Mouse (Mus musculus) G1E (cell line): Measurements from ENCODE around the gene Gm26620. TPM values are rescaled to one million over a fixed set of nuclear protein-coding genes. Genes with fewer than 3 reads are reported as not detected.

Source experiments
- ATAC-seq: 2 replicates; pipeline ENCODE4 v1.8.0; 2016; ENCODE audit warnings: mild to moderate bottlenecking; ENCODE audit not compliant: insufficient number of reproducible peaks, poor library complexity, low FRiP score, severe bottlenecking; ENCODE audit errors: extremely low read depth
- DNase-seq: peaks from one replicate; pipeline ENCODE4 v3.0.0; 2012; ENCODE audit warnings: low spot score
- H3K27me3 ChIP-seq: 2 replicates; pipeline ENCODE4 v1.6.1; 2012; ENCODE audit warnings: mild to moderate bottlenecking, low read length, inconsistent platforms; ENCODE audit not compliant: insufficient read depth
- H3K36me3 ChIP-seq: replicated peaks from 2 replicates; pipeline ENCODE3; 2012; ENCODE audit warnings: mild to moderate bottlenecking, inconsistent platforms
- H3K4me1 ChIP-seq: 2 replicates; pipeline ENCODE4 v1.6.1; 2012; ENCODE audit warnings: low read depth, low read length, inconsistent platforms, mixed read lengths; ENCODE audit not compliant: insufficient read depth
- H3K4me3 ChIP-seq: 2 replicates; pipeline ENCODE4 v1.5.1; 2012; ENCODE audit warnings: low read depth, mild to moderate bottlenecking, inconsistent platforms, low read length, moderate library complexity, mixed read lengths
- H3K9me3 ChIP-seq: replicated peaks from 2 replicates; pipeline ENCODE4 v1.6.1; 2012; ENCODE audit warnings: inconsistent platforms
- CTCF ChIP-seq: IDR thresholded peaks from 2 replicates; pipeline ENCODE4 v1.5.1; 2012; ENCODE audit warnings: low read depth, low read length, inconsistent platforms, mixed read lengths
- GATA1 ChIP-seq: IDR thresholded peaks from 2 replicates; pipeline ENCODE4 v1.6.1; 2012; ENCODE audit warnings: borderline replicate concordance, low read length, inconsistent platforms, mixed read lengths
- GATA2 ChIP-seq: IDR thresholded peaks from 2 replicates; pipeline ENCODE4 v1.6.1; 2012; ENCODE audit warnings: low read depth, low read length, inconsistent platforms, borderline replicate concordance
- POLR2AphosphoS5 ChIP-seq: IDR thresholded peaks from 2 replicates; pipeline ENCODE4 v1.6.1; 2012; ENCODE audit warnings: low read depth, low read length, inconsistent platforms; ENCODE audit not compliant: insufficient replicate concordance
- TAL1 ChIP-seq: conservative IDR thresholded peaks from 2 replicates; pipeline ENCODE4 v1.6.1; 2012; ENCODE audit warnings: low read depth, low read length, inconsistent platforms, mixed read lengths
- polyA plus RNA-seq: library from polyadenylated mRNA; stranded (reverse); fragments of >175 nt; gene quantifications from 2 replicates; pipeline ENCODE4 v1.2.3, GENCODE M21; 2012
- total RNA-seq, 2 experiments: library from RNA; stranded (forward) in 1 of 2; stranded (reverse) in 1 of 2; fragments of 200-1000 nt in 1 of 2; fragments of >200 nt in 1 of 2; fragmentation: Nextera tagmentation in 1 of 2; gene quantifications; 2 replicates each; pipeline ENCODE4 v1.2.3; 2014 to 2017

Gm26620 gene
- total and polyA plus RNA-seq, 3 experiments: 0.76 to 1.1 (median 0.90) TPM

DNA sequence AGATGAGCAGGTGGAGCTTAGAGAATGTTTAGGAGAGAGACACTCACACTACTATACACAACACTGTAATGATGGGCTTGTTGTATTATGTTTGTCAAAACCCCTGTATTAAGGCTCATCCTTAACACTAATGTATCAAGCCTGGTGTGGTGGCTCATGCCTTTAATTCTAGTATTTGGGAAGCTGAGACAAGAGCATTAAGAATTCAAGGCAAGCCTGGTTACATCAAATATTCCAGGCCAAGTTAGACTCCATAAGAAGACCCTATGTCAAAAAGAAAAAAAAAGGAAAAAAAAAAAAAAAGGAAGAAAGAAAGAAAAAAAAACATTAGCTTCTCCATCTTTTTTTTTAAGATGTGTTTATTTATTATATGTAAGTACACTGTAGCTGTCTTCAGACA is 20.6 kb upstream of the Gm26620 start:
- peaks cover 58% of the 10 kb centered on the region for H3K4me1 ChIP-seq
- no peak overlapping the region for H3K4me3 ChIP-seq
- no peaks in the 10 kb centered on the region for H3K9me3 ChIP-seq
- H3K36me3 ChIP-seq: peaks cover 15% of the 10 kb centered on the region
- no peak for TF ChIP-seq GATA1
- no peak for TF ChIP-seq POLR2AphosphoS5
- no peak for TF ChIP-seq GATA2
- no peak for TF ChIP-seq TAL1
- no peak for TF ChIP-seq CTCF
- ATAC-seq (no peak), DNase-seq (no peak)
- H3K27me3 ChIP-seq: no peaks in the 10 kb centered on the region

DNA sequence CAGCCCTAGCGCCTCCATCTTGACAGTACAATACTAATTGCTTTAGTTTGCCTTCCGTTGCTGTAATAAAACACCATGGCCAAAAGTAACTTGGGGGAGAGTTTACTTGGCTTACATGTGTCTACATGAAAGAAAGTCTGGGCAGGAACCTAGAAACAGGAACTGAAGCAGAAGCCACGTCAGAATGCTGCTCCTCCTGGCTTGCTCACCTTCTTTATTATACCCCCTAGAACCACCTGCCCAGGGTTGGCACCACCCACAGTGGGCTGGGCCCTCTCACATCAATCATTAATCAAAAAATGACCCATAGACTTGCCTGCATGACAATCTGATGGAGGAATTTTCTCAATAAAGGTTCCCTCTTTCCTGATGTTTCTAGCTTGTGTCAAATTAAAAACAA is 20.1 kb upstream of the Gm26620 start:
- H3K4me1 ChIP-seq: peaks cover 59% of the 10 kb centered on the region
- no peak for TF ChIP-seq POLR2AphosphoS5
- H3K36me3 ChIP-seq: peaks cover 11% of the 10 kb centered on the region
- ATAC-seq (no peak), DNase-seq (no peak)
- H3K4me3 ChIP-seq: no peak overlapping the region
- no peaks in the 10 kb centered on the region for H3K9me3 ChIP-seq
- no peaks in the 10 kb centered on the region for H3K27me3 ChIP-seq

DNA sequence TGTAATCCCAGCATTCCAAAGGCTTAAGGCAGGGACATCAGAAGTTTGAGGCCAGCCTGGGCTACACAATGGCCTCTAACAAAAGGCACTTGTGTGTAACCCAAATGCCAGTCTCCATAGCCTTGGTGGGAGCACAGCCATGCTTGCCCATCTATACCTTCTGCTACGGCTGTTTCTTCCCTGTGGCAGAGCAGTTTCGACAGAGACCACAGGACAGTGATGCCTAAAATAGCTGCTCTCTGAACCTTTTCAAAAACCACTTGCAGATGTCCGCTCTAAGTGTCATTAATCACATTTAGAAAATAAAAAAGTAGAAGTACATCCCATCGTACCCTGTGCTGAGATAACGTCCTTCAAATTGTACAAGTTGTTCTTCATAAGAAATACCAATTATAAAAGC is 19.5 kb upstream of the Gm26620 start:
- Histone ChIP-seq H3K27me3 (no peaks in the 10 kb centered on the region), H3K4me3 (no peak overlapping the region), H3K4me1 (peaks cover 58% of the 10 kb centered on the region), H3K36me3 (peaks cover 12% of the 10 kb centered on the region), H3K9me3 (no peaks in the 10 kb centered on the region)
- no peak for DNase-seq
- ATAC-seq: no peak
- TF ChIP-seq GATA2 (no peak), GATA1 (no peak), POLR2AphosphoS5 (no peak), CTCF (no peak), TAL1 (no peak)

DNA sequence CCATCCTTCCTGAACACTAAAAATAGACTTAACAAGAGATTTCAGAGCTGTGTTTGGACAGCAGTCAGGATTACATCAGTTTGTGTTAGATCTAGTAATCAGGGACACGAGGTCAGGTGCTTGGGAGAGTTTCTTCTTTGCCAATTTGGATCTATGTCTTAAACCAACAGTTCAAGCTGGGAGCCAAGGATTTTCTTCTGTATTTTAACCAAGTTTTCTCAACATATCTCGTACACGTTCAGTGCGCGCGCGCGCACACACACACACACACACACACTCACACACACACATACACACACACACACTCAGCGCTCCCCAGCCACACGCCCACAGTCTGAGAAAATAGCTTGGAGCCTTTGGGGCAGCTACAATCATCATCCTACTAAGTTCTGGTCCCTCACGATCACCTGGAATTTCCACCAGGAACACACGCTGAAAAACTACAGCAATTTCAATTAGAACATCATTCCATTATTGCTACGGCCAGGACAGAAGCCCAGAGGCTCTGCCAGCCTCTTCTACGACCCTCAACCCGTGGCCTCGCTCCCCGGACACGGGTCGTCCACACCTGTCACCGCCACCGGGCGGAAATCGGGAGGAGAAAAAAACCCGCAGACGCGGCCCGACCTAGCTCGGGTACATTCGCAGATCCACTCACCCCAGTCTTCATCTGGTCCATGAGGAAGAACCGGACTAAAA is 17.7 kb upstream of the Gm26620 start:
- ATAC-seq (no peak), DNase-seq (no peak)
- Histone ChIP-seq H3K4me1 (peaks cover 46% of the 10 kb centered on the region), H3K4me3 (peak overlapping the region; percentile 87), H3K27me3 (no peaks in the 10 kb centered on the region), H3K36me3 (peaks cover 16% of the 10 kb centered on the region), H3K9me3 (no peaks in the 10 kb centered on the region)
- TF ChIP-seq POLR2AphosphoS5 (no peak), TAL1 (no peak), CTCF (no peak), GATA2 (no peak), GATA1 (no peak)

DNA sequence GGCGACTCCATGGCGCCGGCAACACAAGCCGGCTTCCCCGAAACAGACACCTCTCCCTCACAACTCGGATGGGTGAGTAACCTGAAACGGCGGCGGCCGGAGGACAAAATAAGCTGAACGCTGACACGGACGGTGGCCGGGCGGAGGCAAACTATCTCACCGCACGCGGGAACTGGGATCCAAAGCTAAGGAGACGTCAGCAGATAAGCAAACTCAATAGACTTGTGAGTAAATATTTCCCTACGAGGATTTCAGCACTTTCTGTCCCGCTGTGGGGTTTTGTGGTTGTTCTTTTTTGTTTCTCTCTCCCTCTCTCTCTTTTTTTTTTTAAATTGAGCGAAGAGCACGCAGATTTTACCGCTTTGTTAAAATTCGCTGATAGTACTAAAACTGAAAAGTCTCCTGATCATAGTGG is 17.2 kb upstream of the Gm26620 start, which contains the start of gene Atf6:
Atf6 (minus strand) TSS at position 81 of the 415 bp plus-strand sequence.
- H3K36me3 ChIP-seq: peaks cover 16% of the 10 kb centered on the region
- H3K4me1 ChIP-seq: peaks cover 41% of the 10 kb centered on the region
- H3K4me3 ChIP-seq: peak within 1 kb of the TSS; percentile 87
- H3K9me3 ChIP-seq: no peaks in the 10 kb centered on the region
- ATAC-seq (peak; percentile 59), DNase-seq (peak; percentile 80)
- TF ChIP-seq TAL1 (no peak), GATA2 (no peak), CTCF (no peak), GATA1 (no peak), POLR2AphosphoS5 (no peak)
- no peaks in the 10 kb centered on the region for H3K27me3 ChIP-seq

DNA sequence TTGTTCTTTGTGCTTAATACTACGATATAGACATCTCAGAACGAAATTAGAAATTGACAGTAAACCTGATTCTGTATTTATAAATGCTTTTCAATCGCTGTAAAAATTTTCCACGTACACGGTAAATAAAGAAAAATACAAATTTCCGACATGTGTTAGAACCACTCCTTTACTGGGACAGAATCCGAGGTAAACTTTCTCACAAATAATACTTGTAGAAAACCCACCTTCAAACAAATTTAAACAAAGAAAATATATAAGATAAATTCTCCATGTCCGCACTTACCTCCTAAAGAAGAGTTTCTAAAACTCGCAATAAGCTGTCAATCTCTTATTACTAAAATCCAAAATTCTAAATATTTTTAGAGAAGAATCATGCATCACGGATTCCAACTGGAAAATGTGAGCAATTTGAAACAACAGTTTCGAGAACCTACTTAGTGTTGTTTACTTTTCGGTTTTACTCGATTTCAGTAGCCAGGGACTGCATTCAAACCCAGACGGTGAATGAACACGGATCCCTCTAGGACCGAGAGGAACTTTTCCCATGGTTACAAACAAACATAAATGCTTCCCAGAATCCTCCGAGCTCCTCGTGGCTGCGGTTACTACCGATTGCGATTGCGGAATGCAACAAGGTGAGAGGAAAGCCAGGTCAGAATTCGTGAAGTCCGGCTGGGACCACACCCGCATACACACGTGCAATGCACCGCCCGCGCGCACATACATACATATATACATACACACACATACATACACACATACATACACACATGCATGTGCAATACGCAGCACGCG is 16.6 kb upstream of the Gm26620 start:
- peak; percentile 69 for ATAC-seq
- H3K4me3 ChIP-seq: peak overlapping the region; percentile 87
- H3K27me3 ChIP-seq: no peaks in the 10 kb centered on the region
- DNase-seq: peak; percentile 48
- H3K36me3 ChIP-seq: peaks cover 16% of the 10 kb centered on the region
- peaks cover 35% of the 10 kb centered on the region for H3K4me1 ChIP-seq
- no peaks in the 10 kb centered on the region for H3K9me3 ChIP-seq
- TF ChIP-seq CTCF (no peak), GATA2 (no peak), TAL1 (no peak), GATA1 (no peak), POLR2AphosphoS5 (no peak)
